Mouse (Mus musculus): ENCODE data around the gene Ndc1.

Gene Ndc1

DNA sequence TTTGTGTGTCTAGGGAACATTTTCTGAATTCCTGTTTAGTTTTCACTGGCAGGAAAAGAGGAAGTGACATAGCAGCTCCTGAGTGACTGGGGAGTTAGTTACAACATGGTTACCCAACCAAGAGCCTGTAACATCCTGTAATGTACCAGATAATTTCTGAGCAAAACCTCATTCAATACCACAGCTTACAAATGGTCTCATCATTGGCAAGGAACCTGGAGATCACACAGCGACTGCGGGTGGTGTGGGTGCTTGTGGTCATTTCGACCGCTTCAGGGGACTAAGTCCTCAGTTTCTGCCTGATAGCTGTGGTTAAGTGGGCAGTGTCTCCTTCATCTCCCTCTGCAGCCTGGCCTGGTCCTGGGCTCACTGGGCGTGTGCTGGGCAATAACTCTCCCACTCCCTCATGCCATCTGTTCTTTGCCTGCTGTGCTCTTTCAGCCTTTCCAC, 3.4 kb upstream of the Ndc1 start:
- DNase-seq (ENCODE audit: low read depth, low spot score), result peak; percentile 15

- peak; percentile 17 for DNase-seq (ENCODE audit: low read depth, low spot score)
Observed at GRCm38 (mm10) chr4:107366408-107366807, 1.2 kb upstream of the Ndc1 start.

GRCm38 (mm10) chr4:107372304-107372703, 4.7 kb downstream of the Ndc1 start:
- peak; percentile 30 for DNase-seq (ENCODE audit: low read depth, low spot score)

DNA sequence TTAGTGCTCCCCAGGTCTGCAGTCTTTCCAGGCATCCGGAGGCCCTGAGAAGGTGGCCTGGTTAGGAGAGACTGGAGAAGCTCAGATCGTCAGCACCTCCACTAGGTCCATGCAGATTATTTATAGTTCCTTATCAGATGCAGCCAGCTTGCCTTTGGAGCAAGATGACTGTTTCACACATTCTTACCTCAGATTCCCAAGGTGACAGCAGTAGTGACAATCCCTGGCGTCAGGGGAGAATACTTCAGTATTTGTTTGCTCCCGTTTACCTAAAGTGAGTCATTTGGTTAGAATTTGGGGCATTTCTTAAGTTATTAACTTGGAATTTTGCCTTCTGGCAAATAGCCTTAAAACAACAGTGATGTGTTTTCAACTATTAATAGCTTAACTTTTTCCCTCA, 7.1 kb downstream of the Ndc1 start:
- no peak for DNase-seq (ENCODE audit: low read depth, low spot score)

GRCm38 (mm10) chr4:107378954-107379353, 11.4 kb downstream of the Ndc1 start:
- DNase-seq (ENCODE audit: low read depth, low spot score), result no peak

GRCm38 (mm10) chr4:107380871-107381270, 13.3 kb downstream of the Ndc1 start:
- no peak for DNase-seq (ENCODE audit: low read depth, low spot score)

DNA sequence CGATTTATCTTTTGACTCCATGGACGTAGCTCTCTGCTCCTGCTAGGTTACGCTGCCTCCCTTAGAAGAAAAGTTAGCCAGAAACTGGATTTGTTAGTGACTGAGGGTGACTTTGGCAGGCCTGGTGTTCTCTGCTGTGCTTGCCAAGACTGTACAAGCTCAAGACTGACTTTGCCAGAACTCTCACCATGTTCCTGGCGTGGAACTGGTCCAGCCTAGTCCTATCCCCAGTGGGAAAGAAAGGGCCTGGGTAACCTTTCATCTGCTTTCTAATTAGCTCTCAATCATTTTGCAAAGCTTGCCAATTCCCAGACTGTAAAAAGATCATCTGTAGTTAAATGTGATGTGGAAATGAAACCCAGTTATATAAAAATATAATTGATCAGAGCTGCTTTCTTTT, 19.5 kb downstream of the Ndc1 start:
- no peak for DNase-seq (ENCODE audit: low read depth, low spot score)

DNA sequence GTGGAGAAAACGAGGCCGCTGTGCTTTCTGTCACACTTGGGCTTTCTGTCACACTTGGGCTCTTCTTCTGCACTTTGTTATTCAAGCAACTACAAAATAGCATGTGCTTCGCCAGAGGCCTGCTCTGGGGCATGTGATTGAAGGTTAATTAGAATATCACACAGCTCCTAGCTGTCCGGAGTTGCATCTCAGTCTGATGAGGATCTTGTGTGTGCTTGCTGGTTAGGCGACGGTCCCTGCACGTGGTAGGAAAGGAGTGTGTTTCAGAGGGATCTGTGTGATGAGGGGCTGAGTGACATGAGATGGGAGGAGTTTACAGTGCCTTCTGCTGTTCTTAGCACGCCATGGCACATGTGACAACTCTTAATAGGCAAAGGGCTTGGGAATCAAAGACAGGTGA, 19.9 kb downstream of the Ndc1 start:
- no peak for DNase-seq (ENCODE audit: low read depth, low spot score)

DNA sequence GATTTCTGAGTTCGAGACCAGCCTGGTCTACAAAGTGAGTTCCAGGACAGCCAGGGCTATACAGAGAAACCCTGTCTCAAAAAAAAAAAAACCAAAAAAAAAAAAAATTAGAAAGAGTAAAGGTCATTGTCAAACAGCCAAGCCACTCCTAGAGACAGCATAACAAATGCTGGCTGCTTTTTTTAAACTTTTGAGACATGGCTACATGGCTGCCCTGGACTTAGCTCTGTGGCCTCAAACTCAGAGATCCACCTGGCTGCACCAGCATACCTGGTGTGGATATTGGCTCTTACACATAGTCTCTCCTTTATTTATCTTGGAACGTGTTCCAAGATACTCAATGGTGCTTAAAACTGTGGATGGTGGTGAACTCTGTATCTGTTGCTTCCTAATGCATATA, 20.7 kb downstream of the Ndc1 start:
- no peak for DNase-seq (ENCODE audit: low read depth, low spot score)

GRCm38 (mm10) chr4:107389345-107389744, 21.8 kb downstream of the Ndc1 start:
- no peak for DNase-seq (ENCODE audit: low read depth, low spot score)

DNA sequence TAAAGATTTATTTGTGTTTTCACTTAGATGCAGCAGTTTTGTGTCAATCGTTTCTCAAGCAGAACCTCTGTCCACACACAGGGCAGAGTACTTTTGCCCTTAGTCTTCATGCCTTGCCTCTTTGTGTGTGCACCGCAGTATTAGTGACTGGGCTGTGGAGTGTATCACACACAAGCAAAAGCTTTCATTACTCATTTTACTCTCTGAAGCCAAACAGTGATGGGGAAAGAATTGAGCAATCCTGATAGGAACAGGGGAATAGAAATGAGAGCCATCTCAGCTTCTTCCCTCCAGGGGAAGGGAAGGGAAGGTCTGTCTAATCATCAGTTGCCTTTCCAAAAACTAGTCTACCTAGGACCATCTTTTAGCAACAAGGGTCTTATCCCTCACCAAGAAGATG, 26.2 kb downstream of the Ndc1 start:
- no peak for DNase-seq (ENCODE audit: low read depth, low spot score)

DNA sequence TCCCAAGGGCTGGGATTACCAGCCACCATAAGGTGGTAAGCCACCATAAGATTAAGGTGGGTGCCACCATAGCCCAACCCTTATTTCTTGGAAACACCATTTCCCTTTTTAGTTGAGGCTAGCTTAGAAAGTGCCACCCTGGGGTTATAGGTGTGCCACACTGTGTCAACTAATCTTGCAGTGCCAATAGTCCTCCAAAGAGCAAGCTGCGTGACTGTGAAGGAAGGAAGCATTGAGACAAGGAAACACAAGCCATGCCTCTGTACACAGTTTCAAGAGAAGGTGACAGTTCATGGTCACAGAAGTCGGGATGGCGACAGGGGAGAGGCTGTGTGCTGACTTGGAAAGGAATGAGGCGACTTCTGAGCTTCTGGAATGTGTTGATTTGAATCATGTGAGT, 52.6 kb downstream of the Ndc1 start:
- no peak for DNase-seq (ENCODE audit: low read depth, low spot score)

DNA sequence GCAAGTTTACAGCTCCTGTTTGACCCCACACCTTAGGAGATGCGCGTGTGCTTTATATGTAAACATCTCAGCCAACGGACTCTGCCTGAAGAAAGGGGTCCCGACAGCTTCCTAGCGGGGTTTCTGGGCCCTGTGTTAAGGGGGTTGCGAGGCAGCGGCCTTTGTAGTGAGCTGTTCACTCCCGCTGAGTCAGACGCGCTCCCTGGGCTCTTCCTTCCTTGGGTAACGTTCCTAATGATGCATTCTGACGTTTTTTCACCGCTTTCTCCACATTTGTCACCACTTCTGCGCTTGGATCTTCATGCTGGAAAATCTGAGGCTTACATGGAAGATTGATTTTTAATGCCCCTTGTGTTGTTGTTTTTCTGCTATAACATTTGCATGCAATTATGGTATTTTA, 54.1 kb downstream of the Ndc1 start:
- no peak for DNase-seq (ENCODE audit: low read depth, low spot score)

DNA sequence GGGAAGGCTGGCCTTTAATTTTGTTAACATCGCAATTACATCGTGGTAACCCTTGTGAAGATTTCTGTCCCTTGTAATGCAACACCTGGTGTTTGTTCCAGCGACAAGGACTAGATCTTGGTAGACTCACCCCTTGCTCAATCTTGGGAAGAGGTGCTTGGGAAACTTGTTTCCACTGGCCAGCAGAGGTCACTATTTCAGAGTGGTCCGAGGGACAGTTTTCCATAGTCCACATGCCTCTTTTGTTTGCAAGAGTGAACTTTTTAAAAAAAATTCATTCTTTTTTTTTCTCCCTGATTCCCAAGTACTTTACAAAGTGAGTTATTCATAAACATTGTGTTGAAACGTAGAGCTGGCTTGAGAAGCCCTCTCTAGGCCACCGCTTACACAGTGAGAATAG, 54.6 kb downstream of the Ndc1 start:
- DNase-seq (ENCODE audit: low read depth, low spot score), result no peak

DNA sequence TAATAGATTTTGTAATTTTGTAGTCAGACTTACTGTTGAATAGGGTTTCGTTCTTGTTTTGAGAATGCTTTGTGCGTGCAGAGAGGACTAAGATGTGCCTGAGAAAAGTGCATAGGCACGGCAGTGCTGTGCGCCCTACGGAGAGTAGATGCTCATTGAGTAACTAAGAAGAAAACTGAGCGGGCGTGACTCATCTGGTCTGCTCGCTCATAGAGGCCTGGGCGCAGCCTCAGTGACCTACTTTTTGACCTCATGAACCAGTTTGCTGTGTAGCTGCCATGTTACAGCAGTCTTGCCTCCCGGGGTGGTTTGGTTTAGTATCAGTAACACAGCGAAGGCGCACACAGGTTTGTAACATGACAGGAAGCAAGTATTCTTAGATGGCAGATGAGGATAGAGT, 58.0 kb downstream of the Ndc1 start:
- DNase-seq (ENCODE audit: low read depth, low spot score), result no peak

DNA sequence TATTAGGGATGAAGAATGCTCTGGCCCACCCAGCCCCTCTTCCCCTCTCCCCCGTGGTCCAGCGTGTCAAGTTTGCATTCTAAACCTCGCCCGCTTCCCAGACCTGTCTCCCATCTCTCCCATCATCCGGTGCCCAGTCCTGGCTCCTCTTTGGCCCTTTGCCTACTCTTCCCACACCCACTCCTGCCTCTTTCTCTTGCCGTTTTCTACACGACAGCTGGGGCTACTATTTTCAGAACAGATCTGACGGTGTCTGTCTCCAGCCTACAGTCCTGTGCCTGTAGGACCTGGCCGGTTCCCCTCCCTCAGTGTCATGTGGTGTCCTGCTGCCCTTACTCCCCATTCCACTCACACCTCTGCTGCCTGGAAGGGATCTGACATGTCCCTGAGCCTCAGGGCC, 59.0 kb downstream of the Ndc1 start:
- DNase-seq (ENCODE audit: low read depth, low spot score), result no peak

DNA sequence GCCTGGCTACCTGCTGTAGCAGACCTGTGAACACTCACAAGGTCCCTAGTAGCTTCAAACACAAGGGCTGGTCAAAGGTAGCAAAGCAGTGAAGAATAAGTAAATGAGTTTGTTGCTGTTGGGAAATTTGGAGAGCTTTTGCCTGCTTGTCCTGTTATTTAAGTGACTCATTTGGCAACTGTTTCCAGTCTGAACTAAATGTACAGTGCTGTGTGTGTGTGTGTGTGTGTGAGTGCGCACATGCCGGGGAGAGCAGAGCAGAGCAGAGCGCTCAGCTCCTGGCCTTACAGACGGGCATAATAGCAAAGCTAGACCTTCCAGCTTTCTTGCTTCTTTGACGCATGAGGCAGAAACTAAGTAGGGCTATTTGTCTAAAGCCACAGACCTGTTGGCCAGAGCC, 65.1 kb downstream of the Ndc1 start:
- DNase-seq (ENCODE audit: low read depth, low spot score), result no peak

GRCm38 (mm10) chr4:107433998-107434355, 66.4 kb downstream of the Ndc1 start:
- no peak for DNase-seq (ENCODE audit: low read depth, low spot score)

- no peak for DNase-seq (ENCODE audit: low read depth, low spot score)
Observed at GRCm38 (mm10) chr4:107434356-107435237, 67.0 kb downstream of the Ndc1 start, which contains the start of gene Glis1. Glis1 (plus strand) TSS chr4:107434591.

DNA sequence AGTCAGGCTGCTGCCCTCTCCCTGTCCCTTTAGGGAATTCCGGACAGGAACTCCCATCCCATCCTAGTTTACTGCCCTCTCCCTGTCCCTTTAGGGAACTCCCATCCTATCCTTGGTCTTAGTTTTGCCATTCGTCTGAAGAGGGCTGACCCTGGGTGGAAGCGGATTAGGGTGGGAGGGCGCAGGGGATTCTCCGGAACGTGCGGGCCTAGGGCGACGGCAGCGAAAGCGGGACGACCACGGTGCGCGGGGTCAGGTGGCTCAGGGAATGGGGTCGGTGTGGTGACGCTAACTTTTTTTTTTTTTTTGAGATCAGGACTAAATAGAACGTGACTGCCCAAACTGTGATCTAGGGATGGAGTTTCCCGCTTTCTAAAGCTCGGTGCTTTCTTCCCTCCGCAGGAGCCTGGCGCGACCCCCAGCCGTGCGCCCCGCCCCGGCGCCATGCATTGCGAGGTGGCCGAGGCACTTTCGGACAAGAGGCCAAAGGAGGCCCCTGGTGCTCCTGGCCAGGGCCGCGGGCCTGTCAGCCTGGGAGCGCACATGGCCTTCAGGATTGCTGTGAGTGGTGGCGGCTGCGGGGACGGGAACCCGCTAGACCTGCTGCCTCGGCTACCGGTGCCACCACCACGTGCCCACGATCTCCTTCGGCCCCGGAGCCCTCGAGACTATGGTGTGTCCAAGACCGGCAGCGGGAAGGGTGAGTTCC, 67.8 kb downstream of the Ndc1 start:
- no peak for DNase-seq (ENCODE audit: low read depth, low spot score)

DNA sequence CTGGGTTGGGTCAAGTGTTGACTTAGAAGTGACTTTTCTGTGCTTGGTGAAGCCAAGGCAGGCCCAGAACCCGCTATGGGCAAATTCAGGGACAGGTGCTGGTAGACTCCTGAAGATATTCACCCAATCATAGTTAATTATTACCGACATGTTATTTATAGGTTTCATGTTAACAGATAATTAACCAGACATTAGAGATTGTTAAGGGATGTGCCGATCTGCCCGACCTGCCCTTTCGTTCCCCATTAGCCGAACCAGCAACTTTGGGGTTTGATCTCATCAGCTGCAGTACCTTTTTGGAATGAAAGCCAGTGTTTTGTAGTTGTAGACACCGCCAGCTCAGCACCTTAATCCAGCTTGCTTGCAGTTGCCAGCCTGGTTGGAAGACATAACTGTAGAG, 68.9 kb downstream of the Ndc1 start:
- DNase-seq (ENCODE audit: low read depth, low spot score), result no peak

DNA sequence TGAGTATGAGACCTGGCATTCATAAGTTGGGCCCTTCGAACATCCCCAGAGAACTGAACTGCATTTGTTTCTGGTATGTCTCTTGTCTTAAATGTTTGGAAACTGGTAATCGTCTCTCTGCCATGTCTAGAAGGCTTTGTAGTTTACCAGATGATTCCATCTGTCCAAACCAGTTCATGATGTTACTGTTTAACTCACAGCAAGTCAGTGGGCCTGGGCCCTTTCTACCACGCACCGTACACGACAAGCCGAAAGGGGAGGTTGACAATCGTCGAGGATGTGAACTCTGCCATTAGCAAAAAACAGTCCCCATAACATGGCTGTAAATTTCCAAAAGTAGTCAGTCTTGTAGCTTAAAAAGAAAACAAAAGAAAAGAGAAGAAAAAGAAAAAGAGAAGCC, 71.2 kb downstream of the Ndc1 start:
- no peak for DNase-seq (ENCODE audit: low read depth, low spot score)

DNA sequence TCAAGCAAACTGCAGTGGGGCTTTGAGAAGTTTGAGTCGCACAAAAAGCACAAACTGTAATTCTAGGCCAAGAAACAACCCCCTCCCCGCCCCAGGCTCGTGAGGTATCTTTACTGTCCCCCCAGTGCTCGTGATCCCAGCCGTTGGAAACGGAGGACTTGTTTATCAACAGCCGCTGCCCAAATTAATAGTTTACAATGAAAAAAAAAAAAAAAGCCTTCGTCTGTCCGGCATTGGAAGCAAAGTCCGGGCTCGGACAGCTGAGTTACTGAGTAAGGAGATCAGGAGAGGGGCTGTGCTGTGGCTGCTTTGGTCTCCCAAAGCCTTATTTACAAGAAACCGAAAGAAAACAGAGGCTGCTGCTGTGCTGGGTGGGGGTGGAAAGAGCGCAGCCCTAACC, 72.7 kb downstream of the Ndc1 start:
- DNase-seq (ENCODE audit: low read depth, low spot score), result no peak

Data from A20 (cell line).